Mouse (Mus musculus): ENCODE results near the gene Tent5b.

Tent5b gene

GRCm38 (mm10) chr4:133468080-133468479 is 11.9 kb upstream of the Tent5b start:
- intact Hi-C loops (cut with DNase I) = no loop called here

GRCm38 (mm10) chr4:133469122-133469521 is 10.8 kb upstream of the Tent5b start:
- intact Hi-C loops (cut with DNase I) = no loop called here

DNA sequence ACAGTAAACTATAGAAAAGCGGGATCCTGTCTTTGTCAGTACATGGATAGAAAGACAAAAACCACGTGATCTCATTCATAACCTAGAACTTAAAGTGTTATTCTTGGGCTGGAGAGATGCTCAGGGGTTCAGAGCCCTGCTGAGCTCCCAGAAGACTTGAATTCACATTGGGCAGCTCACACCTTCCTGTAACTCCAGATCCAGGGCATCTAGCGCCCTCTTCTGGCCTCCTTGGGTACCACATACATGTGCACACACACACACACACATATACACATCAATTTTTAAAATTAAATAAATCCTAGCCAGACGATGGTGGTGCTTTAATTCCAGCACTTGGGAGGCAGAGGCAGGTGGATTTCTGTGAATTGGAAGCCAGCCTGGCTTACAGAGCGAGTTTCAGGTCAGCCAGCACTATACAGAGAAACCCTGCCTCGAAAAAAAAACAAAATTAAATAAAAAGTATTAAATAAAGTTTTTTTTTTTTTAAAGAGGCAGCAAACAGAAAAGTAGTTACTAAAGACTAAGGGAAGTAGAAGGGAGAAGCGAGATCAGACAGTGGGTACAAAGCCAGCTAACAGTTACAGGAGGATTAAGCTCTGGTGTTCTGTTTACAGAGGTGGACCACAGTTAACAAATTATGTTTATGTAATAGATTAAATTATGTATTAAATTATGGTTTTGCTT is 8.7 kb upstream of the Tent5b start:
- intact Hi-C loops (cut with DNase I) = no loop called here

- intact Hi-C loops (cut with DNase I) = no loop called here
Measured at GRCm38 (mm10) chr4:133473833-133474232, 6.1 kb upstream of the Tent5b start.

- intact Hi-C loops (cut with DNase I) = no loop called here
Measured at GRCm38 (mm10) chr4:133480185-133480537, 229 bp downstream of the Tent5b start.

GRCm38 (mm10) chr4:133480754-133481153 is 822 bp downstream of the Tent5b start:
- intact Hi-C loops (cut with DNase I) = no loop called here

- intact Hi-C loops (cut with DNase I) = no loop called here
Measured at GRCm38 (mm10) chr4:133481488-133481887, 1.6 kb downstream of the Tent5b start.

DNA sequence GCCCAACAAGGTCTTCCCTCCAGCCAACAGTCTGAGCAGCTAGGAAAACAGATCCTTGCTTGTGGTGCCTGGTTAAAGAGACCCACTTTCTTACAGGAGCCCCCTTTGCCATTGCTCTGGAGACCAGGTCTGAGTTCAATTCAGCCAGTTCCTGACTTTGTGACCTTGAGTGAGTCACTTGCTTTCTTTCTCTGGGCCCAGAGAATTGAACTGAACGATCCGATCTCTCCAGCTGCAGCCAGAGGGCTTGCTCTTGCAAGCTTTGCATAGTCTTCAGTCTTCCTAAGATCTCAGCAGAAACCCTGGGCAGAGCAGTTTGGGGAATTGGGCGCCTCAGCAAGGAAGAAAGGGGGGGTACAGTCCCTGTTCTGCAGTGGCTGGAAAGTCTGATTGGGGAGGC is 2.5 kb downstream of the Tent5b start:
- intact Hi-C loops (cut with DNase I) = no loop called here

- intact Hi-C loops (cut with DNase I) = no loop called here
Measured at GRCm38 (mm10) chr4:133484266-133485025, 4.5 kb downstream of the Tent5b start.

- intact Hi-C loops (cut with DNase I) = no loop called here
Measured at GRCm38 (mm10) chr4:133485691-133486425, 5.9 kb downstream of the Tent5b start.

DNA sequence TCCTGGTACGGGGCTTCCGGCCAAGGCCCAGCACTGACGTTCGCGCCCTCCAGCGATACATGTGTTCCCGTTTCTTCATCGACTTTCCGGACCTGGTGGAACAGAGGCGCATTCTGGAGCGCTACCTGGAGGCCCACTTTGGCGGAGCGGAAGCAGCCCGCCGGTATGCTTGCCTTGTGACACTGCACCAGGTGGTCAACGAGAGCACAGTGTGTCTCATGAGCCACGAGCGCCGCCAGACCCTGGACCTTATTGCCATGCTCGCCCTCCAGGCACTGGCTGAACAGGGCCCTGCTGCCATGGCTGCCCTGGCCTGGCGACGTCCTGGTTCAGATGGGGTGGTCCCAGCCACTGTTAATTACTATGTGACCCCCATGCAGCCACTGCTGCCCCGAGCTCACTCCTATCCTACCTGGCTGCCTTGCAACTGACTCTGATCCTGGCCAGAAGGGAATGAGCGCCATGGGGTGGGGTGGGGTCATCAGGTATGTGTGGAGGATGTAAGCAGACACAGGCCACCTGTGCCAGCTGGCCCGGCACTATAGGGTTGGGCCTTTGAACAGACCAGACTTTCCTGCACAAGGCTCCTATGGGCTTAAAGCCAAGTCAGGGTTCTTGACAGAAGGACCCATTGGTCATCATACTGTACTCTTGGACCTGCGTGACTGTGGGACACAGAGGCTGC is 6.9 kb downstream of the Tent5b start:
- intact Hi-C loops (cut with DNase I) = no loop called here

DNA sequence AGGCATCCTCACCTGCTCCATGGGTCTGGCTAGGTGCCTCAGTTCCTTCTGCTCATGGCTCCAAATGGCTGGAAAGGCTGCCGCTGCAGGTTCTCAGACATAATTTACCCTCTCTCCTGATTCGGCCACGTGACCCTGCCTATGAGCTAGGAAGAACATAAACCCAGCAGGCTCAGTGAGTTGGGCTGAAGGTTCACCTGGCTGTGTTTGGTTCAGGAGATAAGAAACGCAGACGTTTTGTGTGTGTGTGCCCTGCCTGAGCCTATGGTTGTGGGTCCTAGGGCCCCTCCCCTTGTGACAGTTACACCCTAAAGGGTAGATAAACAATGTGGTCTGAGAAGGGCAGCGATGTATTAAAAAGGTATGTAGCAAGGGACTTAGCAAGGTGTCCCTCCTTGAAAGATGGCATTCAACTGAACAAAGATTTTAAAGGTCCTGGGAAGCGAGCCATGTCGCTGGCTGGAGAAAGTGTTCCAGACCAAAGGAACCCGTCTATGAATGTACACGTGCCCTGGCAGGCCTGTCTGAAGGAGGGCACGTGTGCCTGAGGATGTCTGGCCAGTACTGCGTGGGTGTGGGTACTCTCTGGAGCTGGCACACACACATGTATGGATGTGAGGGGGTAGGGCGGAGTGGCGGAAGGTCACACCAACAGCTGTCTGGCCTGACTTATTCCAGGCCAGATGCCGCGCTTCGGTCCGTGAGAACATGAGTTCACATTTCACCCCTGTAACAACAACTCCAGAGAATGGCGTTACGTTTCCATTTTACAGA is 8.9 kb downstream of the Tent5b start:
- intact Hi-C loops (cut with DNase I) = no loop called here

DNA sequence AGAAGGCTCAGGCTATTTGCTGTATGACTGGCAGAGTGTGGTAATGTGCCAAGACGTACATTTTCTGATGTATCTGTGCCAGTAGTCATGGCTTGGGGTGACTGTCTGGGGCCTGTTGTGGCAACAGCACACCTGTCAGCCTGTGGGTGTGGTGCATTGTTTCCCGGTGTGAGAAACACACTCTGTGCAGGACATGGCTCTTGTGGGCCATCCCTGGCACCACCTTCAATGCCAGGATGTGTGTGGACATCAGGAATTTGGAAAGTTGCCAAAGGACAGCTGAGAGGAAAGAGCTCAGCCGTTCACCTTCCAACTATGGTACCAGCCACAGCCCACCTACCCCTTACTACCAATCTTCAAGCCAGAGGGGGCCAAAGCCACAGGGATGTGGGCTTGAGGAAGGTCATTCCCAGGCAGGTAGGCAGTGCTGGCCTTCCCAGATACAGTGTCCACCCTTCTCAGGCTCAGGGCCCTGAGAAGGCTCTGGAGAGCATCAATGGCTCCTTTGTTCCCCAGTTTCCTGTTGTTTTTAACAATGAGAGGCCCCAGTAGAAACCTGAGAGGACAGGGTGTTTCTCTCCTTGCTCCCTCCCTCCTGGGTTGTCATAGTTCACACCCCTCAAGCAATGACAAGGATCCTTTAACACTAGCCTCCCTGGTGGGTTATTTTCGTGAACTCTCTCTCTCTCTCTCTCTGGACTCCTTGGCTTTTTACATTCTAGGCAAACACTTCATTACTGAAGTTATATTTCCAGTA is 9.7 kb downstream of the Tent5b start:
- intact Hi-C loops (cut with DNase I) = no loop called here

GRCm38 (mm10) chr4:133491800-133492199 is 11.9 kb downstream of the Tent5b start:
- intact Hi-C loops (cut with DNase I) = no loop called here

GRCm38 (mm10) chr4:133493895-133494294 is 14.0 kb downstream of the Tent5b start:
- intact Hi-C loops (cut with DNase I) = loop anchor here (2.0 kb wide), 1 partner anchor 15 kb away; no protein-coding TSS in a partner anchor

DNA sequence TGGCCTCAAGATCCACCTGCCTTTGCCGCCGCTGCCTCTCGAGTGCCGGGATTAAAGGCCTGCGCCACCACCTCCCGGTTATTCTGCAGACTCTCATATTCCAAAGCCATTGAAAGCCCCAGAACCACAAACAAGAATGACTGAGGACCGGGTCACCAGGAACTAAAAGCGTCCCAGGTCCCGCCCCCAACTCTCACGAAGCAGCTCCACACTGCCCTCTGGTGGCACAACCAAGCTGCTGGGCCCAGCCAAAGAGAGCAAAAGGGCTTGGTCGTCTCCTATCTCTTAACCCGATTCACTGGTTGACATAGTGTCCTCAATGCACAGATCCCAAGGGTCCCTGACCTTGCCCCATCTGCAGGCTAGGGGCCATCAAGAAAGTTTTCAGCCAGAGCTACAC is 14.5 kb downstream of the Tent5b start:
- intact Hi-C loops (cut with DNase I) = loop anchor here (2.0 kb wide), 1 partner anchor 16 kb away; no protein-coding TSS in a partner anchor

DNA sequence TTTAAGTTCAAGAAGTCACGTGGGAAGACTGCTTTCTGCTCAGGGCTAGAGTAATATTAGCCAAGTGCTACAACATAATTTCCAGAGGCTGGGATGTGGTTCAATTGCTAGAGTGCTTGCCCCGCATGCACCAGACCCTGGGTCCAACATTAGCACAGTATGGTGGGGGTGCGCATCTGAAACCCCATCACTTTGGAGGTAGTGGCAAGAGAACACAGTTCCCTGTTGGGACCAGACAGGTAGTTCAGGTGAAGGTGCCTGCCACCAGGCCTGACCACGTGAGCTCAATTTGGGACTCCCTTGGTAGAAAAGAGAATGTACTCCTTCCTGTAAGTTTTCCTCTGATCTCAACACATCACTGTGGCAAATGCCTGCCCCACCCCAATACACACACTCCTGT is 14.9 kb downstream of the Tent5b start:
- intact Hi-C loops (cut with DNase I) = loop anchor here (2.0 kb wide), 1 partner anchor 16 kb away; no protein-coding TSS in a partner anchor

- intact Hi-C loops (cut with DNase I) = loop anchor here (2.0 kb wide), 1 partner anchor 17 kb away; no protein-coding TSS in a partner anchor
Measured at GRCm38 (mm10) chr4:133495711-133496110, 15.8 kb downstream of the Tent5b start.

DNA sequence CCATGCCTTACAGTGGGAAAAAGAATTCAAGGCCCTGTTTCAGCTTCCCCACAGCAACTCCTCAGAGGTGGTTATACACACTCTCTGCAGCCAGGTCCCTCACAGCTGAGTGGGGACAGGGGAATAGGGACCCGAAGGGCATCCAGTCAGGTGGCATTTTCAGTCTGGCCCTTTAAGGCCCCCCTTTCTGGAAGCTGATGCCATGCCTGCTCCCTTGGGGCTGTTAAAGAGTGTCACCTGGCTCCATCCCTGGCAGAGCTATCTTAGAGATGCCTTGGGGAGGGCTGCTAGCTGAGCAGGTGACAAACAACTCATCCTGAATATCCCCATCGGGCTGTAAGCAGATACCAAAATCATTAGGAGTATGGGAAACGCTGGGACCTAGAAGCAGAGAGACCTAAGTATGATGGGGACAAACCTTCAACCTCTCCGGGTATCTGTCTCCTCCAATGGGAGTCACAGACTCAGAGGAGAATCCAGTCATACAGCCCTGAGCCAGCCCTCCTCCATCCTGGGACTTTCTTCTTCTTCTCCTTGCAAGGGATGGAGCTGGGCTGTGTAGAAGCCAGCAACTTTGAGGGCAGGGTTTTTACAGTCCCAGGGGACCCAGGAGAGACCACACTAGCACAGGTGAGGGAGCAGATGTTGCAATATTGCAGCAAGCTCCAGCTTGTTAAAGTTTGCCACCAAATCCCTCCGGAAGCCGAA is 17.0 kb downstream of the Tent5b start:
- intact Hi-C loops (cut with DNase I) = no loop called here
